Mouse (Mus musculus) lung, embryonic 14.5 days (tissue): ENCODE results near the gene Cfap44. TPM values are rescaled to one million over a fixed set of nuclear protein-coding genes. Genes with fewer than 3 reads are reported as not detected.

Experiments
- ATAC-seq: fragments of 200-750 bp; cut with Nextera tagmentation; 2 replicates; pipeline ENCODE4 v1.8.0; 2017; ENCODE audit warnings: mild to moderate bottlenecking, moderate TSS enrichment, moderate library complexity; ENCODE audit not compliant: insufficient read depth
- DNase-seq: peaks from one replicate; pipeline ENCODE4 v3.0.0-alpha.2; 2015
- H3K27ac ChIP-seq: fragments of 300-500 bp; sonication (generic); 2 replicates; pipeline ENCODE4 v1.5.1; 2014; ENCODE audit warnings: low read depth, mild to moderate bottlenecking, moderate library complexity
- H3K27me3 ChIP-seq: fragments of 300-500 bp; sonication (generic); 2 replicates; pipeline ENCODE4 v1.6.1; 2014; ENCODE audit warnings: low read length, control low read depth; ENCODE audit not compliant: insufficient read depth
- H3K36me3 ChIP-seq: fragments of 300-500 bp; sonication (generic); 2 replicates; pipeline ENCODE4 v1.6.1; 2014; ENCODE audit warnings: control low read depth; ENCODE audit not compliant: insufficient read depth
- H3K4me1 ChIP-seq: fragments of 300-500 bp; sonication (generic); 2 replicates; pipeline ENCODE4 v1.6.1; 2014; ENCODE audit warnings: antibody characterized with exemption, control low read depth; ENCODE audit not compliant: insufficient read depth
- H3K4me2 ChIP-seq: fragments of 300-500 bp; sonication (generic); 2 replicates; pipeline ENCODE4 v1.6.1; 2014; ENCODE audit warnings: mild to moderate bottlenecking
- H3K4me3 ChIP-seq: fragments of 300-500 bp; sonication (generic); 2 replicates; pipeline ENCODE4 v1.5.1; 2014; ENCODE audit warnings: low read depth, low read length
- H3K9ac ChIP-seq: fragments of 300-500 bp; sonication (generic); 2 replicates; pipeline ENCODE4 v1.6.1; 2014
- H3K9me3 ChIP-seq: fragments of 300-500 bp; sonication (generic); 2 replicates; pipeline ENCODE4 v1.6.1; 2016; ENCODE audit warnings: low read depth, low read length, control low read depth
- CTCF ChIP-seq: IDR thresholded peaks from 2 replicates; pipeline ENCODE4 v1.5.1; 2016; ENCODE audit warnings: antibody characterized with exemption, low read depth
- WGBS: fragments of 180-500 bp; shearing (Covaris S2); extraction: QIAGEN DNeasy Blood & Tissue Kit; methylation state at CpG from one replicate; pipeline ENCODE4 v1.1.7; 2014; 5-methylcytosine and 5-hydroxymethylcytosine counted together
- polyA plus RNA-seq: library from polyadenylated mRNA; unstranded; fragments of >200 nt; fragmentation: Nextera tagmentation; extraction: Ambion mirVana; gene quantifications from 2 replicates; pipeline ENCODE4 v1.2.1, GENCODE M21; 2014

Gene Cfap44
- polyA plus RNA-seq, 1 experiment from 2014 or later: 0.67 TPM

DNA sequence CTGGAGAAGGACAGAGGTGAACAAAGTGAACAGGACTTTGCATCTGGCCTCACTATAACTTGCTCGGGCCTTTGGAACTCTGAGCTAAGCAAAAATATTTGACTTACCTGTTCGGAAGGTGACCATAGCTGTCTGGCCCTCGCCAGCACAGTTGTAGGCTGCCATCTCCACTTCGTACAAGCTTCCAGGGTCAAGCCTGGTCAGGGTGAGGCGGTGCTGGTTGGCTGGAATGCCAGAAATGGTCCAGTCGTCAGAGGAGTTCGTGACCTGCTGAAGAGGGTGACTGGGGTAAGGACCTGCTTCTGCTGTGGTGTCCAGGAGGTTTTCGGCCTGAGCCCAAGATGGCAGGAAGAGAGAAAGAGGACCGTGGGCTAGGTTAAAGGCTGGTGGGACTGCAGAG is 98.1 kb downstream of the Cfap44 start:
- H3K9me3 ChIP-seq: no peaks in the 10 kb centered on the region
- WGBS: 71% methylated on average over 9 of the region's 9 CpGs
- DNase-seq (no peak), ATAC-seq (no peak)
- 0 out of 2 replicates have a peak, but pooled peaks cover 4% of the 10 kb centered on the region for H3K4me1 ChIP-seq
- no peak overlapping the region for H3K27ac ChIP-seq
- no peak overlapping the region for H3K4me3 ChIP-seq
- H3K27me3 ChIP-seq: no peaks in the 10 kb centered on the region
- peaks cover 96% of the 10 kb centered on the region for H3K36me3 ChIP-seq
- H3K9ac ChIP-seq: no peak overlapping the region
- no peak for TF ChIP-seq CTCF
- no peak overlapping the region for H3K4me2 ChIP-seq

DNA sequence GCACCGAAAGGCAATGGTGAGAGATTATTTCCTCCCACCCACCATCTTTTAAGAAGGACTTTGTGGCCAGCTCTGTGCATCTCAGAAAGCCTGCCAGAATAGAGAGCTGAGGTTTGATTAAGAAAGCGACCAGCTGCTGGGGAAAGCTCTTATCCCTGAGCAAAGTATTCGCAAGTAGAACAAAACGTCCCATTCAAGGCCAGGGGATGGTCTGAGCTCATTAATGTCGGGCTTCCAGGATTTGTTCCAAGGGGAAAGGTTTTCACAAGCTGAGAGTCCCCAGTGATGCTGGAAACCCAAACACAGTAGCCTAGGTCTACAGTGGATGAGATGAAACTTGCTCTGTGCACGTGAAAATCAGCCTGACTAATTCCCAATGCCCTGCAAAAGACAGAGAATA is 99.3 kb downstream of the Cfap44 start:
- H3K36me3 ChIP-seq: peaks cover 96% of the 10 kb centered on the region
- DNase-seq: peak; percentile 64
- no peak overlapping the region for H3K9ac ChIP-seq

DNA sequence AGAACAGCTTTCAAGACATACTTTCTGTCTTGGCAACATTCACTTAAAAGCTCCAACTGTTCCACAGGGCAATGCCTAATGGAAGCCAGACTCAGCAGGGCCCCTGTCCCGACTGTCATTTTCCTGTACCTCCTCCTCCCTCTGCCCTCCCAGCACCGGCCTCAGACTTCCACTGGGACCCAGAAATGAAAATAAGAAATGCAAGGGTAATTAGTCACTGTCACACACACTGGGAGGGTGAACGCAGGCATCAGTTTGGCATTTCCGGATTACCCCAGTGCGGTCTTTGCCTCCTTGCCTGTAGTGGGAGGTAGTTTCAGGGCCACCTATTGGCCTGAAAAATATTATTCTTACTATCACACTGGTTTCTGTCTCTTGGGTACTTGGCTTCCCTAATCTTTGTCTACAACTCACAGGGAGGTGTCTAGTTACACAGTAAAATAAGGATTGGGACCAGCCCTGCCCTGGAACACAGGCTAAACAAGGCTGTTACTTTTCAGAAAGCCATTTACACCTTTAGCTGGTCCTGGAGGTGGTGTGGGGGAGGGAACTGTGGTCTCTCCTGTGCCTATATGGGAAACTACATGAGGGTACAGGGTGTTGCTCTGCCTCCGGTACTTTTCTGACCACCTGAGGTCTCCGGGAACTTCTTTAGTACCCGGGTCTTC is 100.0 kb downstream of the Cfap44 start:
- peak; percentile 42 for DNase-seq
- no peak overlapping the region for H3K9ac ChIP-seq

More for the DNA sequence above, 99.3 kb downstream of the Cfap44 start:
- H3K4me3 ChIP-seq: no peak overlapping the region
- H3K27me3 ChIP-seq: no peaks in the 10 kb centered on the region
- 0 out of 2 replicates have a peak, but pooled peaks cover 4% of the 10 kb centered on the region for H3K4me1 ChIP-seq
- H3K4me2 ChIP-seq: no peak overlapping the region
- no peak for TF ChIP-seq CTCF
- peak overlapping the region; percentile 44; the same call in 1 of the 2 replicates for H3K27ac ChIP-seq
- no peak for ATAC-seq
- 33% methylated on average over 6 of the region's 6 CpGs for WGBS
- no peaks in the 10 kb centered on the region for H3K9me3 ChIP-seq

DNA sequence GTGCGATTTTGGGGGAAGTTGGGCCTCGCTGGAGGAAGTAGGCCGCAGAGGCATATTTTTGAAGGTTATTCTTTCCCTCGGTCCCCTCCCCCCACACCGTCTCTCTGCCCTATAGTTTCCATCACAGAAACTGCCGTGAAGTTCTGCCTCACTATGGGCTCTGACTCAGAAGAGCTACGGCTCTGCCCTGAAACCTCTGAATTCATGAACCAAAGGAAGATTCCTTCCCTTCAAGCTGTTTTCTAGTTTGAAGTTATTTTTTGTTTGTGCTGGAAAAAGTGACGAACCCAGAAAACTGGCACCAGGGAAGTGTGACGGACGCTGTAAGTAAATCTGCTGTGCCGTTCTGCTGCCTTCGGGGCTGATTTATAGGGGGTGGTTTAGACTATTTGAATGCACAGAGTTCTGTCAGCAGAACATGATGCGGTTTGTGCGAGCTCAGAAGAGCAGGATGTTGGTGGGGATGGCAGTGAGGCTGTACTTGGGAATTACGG is 102.4 kb downstream of the Cfap44 start:
- Histone ChIP-seq H3K9me3 (no peaks in the 10 kb centered on the region), H3K27me3 (no peaks in the 10 kb centered on the region), H3K36me3 (peaks cover 95% of the 10 kb centered on the region), H3K4me3 (no peak overlapping the region), H3K27ac (no peak overlapping the region), H3K9ac (no peak overlapping the region), H3K4me1 (0 out of 2 replicates have a peak, but pooled peaks cover 4% of the 10 kb centered on the region), H3K4me2 (no peak overlapping the region)
- DNase-seq: no peak
- ATAC-seq: no peak
- 77% methylated on average over 15 of the region's 15 CpGs for WGBS
- TF ChIP-seq CTCF: no peak

More for the DNA sequence above, 100.0 kb downstream of the Cfap44 start:
- Histone ChIP-seq H3K4me3 (no peak overlapping the region), H3K27ac (peak overlapping the region; percentile 44), H3K36me3 (peaks cover 96% of the 10 kb centered on the region), H3K9me3 (no peaks in the 10 kb centered on the region), H3K27me3 (no peaks in the 10 kb centered on the region), H3K4me1 (0 out of 2 replicates have a peak, but pooled peaks cover 4% of the 10 kb centered on the region), H3K4me2 (no peak overlapping the region)
- ATAC-seq: peak; percentile 35; the same call in 1 of the 2 replicates
- WGBS: 31% methylated on average over 8 of the region's 8 CpGs
- TF ChIP-seq CTCF: no peak

DNA sequence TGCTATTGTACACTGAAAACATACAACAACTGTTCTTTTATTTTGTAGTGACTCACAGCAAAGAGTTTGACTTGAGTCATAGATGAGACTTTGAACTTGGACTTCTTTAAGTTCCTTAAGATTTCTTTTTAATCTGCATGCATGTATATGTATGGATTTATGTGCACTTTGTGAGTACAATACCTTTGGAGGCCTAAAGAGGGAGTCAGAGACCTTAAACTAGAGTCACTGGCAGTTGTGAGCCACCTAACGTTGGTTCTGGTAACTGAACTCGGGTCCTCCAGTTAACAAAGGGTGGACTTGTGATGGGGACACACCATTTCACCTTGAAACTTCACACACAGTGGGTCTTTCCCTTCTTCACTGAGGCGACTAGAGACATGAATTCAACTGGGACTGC is 103.9 kb downstream of the Cfap44 start:
- Histone ChIP-seq H3K27ac (no peak overlapping the region), H3K4me3 (no peak overlapping the region), H3K9me3 (no peaks in the 10 kb centered on the region), H3K9ac (no peak overlapping the region), H3K4me1 (0 out of 2 replicates have a peak, but pooled peaks cover 4% of the 10 kb centered on the region), H3K36me3 (peaks cover 94% of the 10 kb centered on the region), H3K27me3 (no peaks in the 10 kb centered on the region), H3K4me2 (no peak overlapping the region)
- no peak for ATAC-seq
- no peak for DNase-seq
- WGBS: 91% methylated on average over 3 of the region's 3 CpGs
- no peak for TF ChIP-seq CTCF

DNA sequence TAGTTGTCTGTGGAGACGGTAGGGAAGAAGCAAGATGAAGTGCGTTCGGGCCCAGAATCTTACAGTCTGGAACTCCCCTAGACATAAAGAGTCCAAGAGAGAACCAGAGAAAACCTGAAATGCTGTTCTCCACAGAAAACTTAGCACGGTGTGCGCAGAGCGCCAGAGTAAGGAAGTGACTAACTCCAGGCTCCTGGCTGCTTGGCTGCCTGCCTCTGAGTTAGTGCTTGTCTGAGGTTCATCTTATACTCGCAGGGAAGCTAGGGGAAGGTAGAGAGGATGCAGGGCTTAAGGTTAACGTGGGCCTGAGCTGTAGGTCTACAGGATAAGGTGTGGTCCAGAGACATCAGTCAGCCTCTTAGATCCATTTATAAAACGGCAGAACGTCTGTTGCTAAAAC is 107.2 kb downstream of the Cfap44 start:
- WGBS: 88% methylated on average over 10 of the region's 10 CpGs
- Histone ChIP-seq H3K9me3 (no peaks in the 10 kb centered on the region), H3K9ac (no peak overlapping the region), H3K27me3 (no peaks in the 10 kb centered on the region), H3K4me3 (no peak overlapping the region), H3K27ac (no peak overlapping the region), H3K4me2 (no peak overlapping the region), H3K4me1 (no peaks in the 10 kb centered on the region), H3K36me3 (peaks cover 89% of the 10 kb centered on the region)
- ATAC-seq: no peak
- no peak for DNase-seq
- no peak for TF ChIP-seq CTCF

DNA sequence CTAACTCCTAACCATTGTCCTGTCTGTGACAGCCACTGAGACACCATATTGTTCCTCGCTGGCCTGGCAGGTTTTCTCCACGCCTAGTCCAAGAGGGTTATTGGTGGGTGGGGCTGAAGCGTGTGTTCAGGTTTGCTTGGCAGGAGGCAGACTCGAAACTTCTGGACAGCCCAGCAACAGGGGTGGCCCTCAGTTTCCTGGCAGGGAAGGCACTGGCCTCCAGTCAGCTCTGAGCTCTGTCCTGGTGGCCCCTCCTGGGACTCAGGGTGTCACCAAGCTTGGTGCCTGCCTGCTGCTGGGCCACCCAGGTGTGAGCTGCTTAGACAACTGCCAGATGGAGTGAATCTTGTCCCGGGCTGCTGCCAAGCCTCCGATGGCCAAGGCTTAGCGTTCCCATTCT is 107.7 kb downstream of the Cfap44 start:
- Histone ChIP-seq H3K36me3 (peaks cover 83% of the 10 kb centered on the region), H3K27me3 (no peaks in the 10 kb centered on the region), H3K9me3 (no peaks in the 10 kb centered on the region), H3K4me1 (peaks cover 4% of the 10 kb centered on the region), H3K4me3 (no peak overlapping the region), H3K4me2 (no peak overlapping the region), H3K27ac (no peak overlapping the region), H3K9ac (no peak overlapping the region)
- no peak for TF ChIP-seq CTCF
- DNase-seq: peak; percentile 37
- no peak for ATAC-seq
- 37% methylated on average over 7 of the region's 7 CpGs for WGBS
